Mouse (Mus musculus) retina, adult 2 months (tissue): Measurements from ENCODE around the gene Ergic1.

Source experiments
- DNase-seq: peaks from one replicate; pipeline ENCODE4 v3.0.0-alpha.2; 2012; ENCODE audit warnings: low read depth, low spot score

Gene Ergic1

GRCm38 (mm10) chr17:26660192-26660912, 99.1 kb downstream of the Ergic1 start:
- DNase-seq, result no peak

DNA sequence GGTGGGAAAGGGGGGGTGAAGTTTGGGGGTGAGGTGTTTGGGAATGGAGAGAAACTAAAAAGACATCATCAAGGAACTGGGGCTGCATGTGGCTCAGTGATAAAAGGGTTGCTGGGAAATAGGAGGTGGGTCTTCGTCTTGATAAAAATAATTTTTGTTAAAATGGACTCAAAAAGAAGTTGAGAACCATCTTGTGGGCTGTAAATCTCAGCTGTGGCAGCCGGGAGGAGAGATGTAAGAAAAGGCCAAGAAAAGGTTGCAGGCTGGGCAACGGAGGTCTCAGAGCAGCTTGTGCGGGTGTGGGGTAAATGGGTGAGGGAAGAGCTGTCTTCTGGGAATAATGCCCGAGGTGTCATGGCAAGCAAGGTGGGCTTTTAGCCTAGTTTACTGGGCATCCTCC, 100.9 kb downstream of the Ergic1 start:
- no peak for DNase-seq

GRCm38 (mm10) chr17:26662978-26663683, 101.8 kb downstream of the Ergic1 start, which contains the start of gene Atp6v0e:
TSS of gene Atp6v0e (plus strand) at chr17:26663231.
- DNase-seq, result peak; percentile 89

DNA sequence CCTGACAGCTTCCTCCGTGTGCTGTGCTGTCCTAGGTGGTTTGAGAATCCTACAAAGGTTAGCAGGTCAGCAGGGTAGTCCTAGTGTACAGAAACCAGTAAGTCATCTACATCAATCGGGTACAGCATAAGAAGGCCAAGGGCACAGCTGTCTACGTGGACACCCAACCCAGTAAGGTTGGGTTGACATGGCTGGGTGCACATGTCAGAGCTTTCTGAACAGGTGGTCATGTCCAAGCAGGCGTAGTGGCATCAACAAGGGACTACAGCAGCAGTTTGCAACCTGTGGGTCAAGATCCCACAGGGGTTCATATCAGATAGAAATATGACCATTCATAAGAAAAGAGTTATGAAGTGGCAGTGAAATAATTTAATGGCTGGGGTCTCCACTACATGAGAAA, 104.3 kb downstream of the Ergic1 start:
- no peak for DNase-seq

DNA sequence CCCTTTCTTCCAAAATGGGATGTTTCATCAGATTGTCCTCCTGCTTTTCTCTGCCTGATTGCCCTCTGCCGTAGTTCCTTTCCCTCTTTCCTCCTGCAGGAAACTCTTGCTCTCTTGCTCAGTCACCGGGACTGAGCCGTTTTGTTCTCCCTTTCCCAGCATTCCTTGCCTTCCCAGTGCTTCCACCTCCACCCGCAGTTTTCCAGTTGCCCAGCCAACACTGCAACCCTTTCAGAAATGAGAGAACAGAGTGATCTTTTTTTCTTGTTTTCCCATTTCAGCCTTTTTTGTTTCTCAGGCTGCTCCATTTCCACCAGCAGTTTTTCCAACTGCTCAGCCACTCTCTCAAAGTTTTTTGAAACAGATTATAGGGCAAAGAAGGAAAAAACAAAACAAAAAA, 110.0 kb downstream of the Ergic1 start:
- no peak for DNase-seq

DNA sequence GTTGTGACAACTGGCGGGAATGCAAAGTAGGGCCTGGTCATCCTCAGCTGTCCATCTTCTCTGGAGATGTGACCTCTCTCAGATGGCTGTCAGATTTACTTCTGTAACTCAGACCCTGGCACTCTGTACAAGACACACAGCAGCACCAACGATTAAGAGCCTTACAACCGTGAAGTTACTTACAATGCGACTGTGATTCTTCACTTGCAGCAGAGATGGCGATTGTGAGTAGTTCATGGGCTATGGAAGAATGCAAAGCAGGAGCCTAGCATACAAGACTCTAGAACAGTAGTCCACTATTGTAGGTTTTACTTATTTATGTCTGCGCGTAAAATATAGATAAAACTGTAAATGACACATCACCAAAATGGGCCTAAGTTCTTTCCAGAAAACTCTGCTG, 114.6 kb downstream of the Ergic1 start:
- DNase-seq, result no peak

GRCm38 (mm10) chr17:26676252-26676615, 114.9 kb downstream of the Ergic1 start:
- DNase-seq, result peak; percentile 73

- DNase-seq, result no peak
Observed at GRCm38 (mm10) chr17:26676616-26677376, 115.5 kb downstream of the Ergic1 start.

- DNase-seq, result no peak
Observed at GRCm38 (mm10) chr17:26677711-26678637, 116.7 kb downstream of the Ergic1 start.

DNA sequence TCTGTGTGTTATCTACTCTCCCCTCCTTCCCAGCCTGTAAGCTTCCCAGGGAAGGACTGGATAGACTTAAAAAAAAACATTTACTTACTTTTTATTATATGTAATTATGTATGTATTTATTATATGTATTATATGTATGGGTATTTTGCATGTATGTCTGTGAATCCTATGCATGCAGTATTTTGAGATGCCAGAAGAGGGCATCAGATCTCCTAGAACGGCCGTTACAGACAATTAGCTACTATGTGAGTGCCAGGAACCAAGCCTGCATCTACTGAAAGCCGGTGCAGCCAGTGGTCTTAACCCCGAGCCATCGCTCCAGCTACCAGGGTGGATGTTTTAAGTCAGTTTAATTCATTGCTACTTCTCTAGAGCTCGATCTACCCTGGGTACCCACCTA, 120.0 kb downstream of the Ergic1 start:
- DNase-seq, result no peak

- no peak for DNase-seq
Observed at GRCm38 (mm10) chr17:26686334-26687000, 125.2 kb downstream of the Ergic1 start.

- DNase-seq, result no peak
Observed at GRCm38 (mm10) chr17:26688795-26689735, 127.8 kb downstream of the Ergic1 start.

GRCm38 (mm10) chr17:26689810-26690209, 128.5 kb downstream of the Ergic1 start:
- DNase-seq, result no peak

DNA sequence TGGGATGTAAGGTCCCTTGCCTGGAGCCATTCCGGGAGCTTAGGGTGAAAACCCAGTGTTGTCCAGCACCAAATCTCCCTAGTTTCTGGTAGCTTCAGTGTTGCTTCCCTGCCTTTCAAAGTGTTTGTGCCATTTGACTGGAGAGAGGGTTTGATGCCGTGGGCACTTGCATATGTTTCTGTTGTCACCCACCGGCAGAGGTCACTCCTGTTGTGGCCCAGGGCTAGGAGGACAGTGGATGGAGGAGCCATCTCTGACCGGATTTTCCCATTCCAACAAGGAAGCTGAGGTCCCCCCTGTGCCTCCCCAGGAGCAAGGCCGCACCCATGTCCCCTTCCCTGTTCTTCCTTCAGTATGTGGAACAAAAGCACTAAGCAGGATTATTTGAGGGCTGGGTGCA, 128.9 kb downstream of the Ergic1 start:
- DNase-seq, result no peak

GRCm38 (mm10) chr17:26691110-26691509, 129.8 kb downstream of the Ergic1 start:
- no peak for DNase-seq

DNA sequence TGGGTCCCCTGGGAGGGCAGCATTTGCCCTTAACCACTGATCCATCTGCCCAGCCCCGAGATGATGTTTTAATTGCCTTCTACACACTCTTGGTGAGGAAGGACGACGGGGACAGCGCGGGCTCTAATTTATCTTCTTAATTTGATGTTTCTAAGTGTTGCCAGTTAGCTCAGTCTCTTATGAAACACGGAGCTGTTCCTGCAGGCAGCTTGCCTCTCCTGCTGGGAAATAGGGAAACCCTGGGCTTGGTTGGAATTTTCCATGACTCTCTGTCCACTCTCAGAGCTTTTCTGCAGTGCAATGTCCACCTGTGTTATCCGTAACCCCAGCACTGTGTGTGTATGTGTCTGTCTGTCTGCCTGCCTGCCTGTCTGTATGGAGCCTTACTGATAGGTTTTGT, 132.1 kb downstream of the Ergic1 start:
- DNase-seq, result no peak

DNA sequence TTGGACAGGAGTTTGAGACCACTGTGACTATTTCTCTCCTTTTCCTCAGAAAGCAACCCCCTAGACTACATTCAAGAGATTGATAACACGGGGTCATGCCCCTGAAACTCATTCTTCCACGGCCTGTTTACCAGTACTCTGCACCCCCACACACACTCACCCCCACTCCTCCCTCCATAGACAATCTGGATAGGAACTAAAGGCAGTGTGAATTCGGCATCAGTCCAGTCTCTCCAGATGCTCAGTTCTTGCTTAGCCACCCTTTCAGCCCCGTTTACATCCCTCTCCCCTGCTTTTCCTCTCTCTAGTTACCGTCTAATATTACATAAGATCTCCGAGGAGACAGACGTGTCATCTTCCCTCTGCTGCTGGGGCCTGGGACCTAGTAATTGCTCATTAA, 132.9 kb downstream of the Ergic1 start:
- DNase-seq, result no peak

GRCm38 (mm10) chr17:26695193-26695592, 133.9 kb downstream of the Ergic1 start:
- no peak for DNase-seq

DNA sequence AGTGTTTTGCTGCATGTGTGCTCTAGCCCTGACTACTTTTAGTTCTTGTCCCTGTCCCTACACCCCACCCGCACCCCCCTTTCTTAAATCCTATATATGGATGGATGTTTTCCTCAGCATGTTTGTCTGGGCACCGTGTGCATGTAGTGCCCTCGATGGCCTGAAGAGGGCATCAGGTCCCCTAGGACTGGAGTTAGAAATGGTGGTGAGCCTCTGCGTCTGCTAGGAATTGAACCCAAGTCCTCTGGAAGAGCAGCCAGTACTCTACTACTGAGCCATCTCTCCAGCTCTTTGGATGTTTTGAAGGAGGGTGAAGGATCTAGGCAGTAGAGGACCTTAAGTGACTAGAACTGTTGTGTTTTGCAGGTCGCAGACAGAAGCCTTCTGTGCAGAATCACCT, 137.6 kb downstream of the Ergic1 start:
- no peak for DNase-seq
